Mouse (Mus musculus): ENCODE results near the gene Bicd2. TPM values are rescaled to one million over a fixed set of nuclear protein-coding genes. Genes with fewer than 3 reads are reported as not detected.
"Not testable (repeated sequence)": the region's sequence is repeated elsewhere in the genome, so short reads cannot be mapped to it uniquely, and the experiment has no call there.

Bicd2 gene
- total RNA-seq, 2 experiments from 2014 or later = 45.0 to 45.3 TPM

DNA sequence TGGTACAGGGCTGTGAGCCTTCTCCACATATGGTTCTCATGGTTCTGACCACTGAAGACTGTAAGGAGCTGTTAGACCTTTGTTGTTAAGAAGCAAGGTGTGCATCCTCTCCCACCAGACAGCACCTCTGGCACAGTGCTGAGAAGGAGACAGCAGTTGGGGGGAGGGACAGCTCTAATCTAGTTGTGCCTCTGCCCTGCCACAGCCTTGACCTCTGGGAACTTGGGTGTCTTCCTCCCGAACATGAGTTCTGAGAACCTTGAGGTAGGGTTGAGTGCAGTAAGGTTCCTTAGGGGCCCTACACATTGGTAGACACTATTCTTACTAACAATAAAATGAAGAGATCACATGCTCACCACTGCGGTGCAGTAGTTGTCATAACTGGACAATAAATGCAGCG, 16.8 kb downstream of the Bicd2 start:
- DNase-seq (ENCODE audit: low spot score in 2 of 2) = no peak

DNA sequence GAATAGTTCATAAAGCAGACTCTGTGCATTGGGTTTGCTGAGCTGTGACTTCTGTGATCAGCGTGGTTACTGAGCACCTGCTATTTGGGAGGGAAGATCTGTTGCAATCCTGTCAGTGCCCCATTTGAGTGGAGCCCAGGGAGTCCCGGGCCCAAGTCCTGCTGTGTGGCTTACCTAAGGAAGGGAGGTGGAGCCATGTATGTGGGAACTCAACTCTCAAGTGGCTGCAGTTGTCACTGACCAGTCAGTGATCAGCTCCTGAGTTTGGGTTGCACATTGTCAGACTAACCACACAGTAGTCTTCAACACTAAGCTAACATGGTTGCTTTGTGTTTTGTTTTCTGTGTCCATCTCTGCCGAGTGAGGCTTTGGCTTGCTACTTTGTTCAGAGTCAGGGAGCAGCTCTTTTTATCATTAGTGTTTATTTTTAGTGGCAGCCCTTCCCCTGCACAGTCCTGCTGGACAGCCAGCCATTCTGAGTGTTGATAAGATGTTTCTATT, 19.6 kb downstream of the Bicd2 start:
- DNase-seq (ENCODE audit: low spot score in 2 of 2) = no peak

DNA sequence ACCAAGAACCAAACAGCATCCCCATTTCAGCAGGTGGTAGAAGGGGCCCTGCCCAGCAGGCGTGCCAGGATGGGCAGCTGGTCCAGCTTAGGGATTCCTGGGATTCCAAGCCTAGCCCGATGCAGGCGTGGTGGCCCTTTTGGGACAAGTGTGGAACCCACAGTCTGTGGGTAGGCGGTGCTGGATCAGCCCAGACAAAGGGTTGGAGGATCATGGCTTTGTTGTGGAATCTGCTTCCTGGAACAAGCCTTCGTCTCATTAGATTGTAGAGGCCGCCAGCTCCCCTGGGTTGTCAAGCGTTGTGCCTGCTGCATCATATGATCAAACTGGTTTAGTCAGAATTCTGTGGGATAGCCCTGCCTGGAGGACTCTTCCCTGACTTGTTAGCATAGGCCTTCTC, 21.0 kb downstream of the Bicd2 start:
- no peak for DNase-seq (ENCODE audit: low spot score in 2 of 2)

DNA sequence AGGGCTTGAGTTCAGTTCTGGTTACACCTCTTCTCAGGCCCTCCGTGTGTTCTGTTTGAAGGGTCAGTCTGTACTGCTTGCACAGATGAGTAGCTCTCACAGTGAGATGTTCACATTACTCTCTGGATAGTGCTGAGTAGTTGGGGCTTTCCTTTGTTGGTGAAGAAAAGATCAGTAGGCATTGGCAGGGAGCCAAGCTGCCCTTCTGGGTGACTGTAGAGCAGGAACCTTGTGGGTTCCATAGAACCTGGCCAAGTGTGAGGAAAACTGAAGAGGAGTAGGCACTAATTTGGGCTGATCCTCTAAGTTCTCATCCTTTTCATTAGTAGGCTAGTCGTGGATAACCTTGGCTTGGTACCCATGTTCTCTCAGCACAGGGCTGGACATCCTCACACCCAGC, 21.4 kb downstream of the Bicd2 start:
- DNase-seq (ENCODE audit: low spot score in 2 of 2) = peak in 1 of 2 experiments; percentile 54

DNA sequence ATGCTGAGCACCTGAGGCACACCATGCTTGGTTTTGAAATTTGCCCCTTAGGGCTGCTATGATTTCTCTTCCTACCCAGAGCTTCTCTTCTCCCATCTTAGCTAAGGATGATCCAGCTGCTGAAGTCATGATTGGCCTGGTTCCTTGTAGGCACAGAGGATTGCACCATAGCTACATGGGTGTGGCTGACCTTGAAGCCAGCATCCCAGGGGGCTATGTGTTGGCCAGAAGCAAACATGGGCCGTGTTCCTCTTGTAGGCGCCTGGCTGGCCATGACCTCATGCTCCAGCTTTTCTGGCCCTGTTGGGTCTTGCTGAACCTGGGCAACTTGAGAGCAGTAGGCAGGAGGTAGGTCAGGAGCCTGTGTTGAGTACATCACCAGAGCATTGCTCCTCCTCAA, 23.3 kb downstream of the Bicd2 start:
- no peak for DNase-seq (ENCODE audit: low spot score in 2 of 2)

DNA sequence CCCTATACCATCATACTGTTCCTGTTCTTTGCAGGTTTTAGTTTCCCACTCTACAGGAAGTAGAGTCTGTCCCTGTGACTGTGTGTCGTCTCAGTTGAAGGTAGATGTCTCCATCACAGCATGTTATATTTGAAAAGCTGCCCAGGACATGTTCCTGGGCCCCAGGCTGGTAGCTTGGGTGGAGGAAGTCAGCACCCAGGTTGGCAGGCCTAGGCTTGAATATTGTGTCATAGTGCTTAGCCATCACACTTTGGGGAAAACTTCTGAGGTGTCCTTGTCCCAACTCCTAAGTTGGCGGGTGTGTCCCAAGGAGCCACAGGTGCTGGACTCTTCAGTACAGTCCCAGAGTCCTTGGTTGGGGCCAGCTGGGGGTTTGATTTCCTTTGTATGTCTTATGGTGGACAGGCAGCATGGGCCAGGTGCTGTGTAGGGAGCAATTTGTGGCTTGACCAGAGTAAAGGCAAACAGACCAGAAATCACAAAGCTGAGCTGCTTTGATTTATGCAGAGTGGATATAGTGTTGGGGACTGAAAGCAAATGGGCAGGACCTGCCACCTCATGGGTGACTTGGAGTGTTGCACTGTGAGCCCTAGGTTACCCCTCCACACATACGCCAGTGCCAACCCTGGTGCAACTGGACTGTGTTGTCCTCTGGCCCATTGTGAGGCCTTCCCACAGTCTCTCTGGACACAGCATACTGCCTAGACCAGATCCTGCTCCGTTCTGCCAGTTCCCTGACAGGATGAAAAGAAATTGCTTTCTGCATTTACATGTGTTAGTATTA, 26.5 kb downstream of the Bicd2 start:
- DNase-seq (ENCODE audit: low spot score in 2 of 2) = no peak

DNA sequence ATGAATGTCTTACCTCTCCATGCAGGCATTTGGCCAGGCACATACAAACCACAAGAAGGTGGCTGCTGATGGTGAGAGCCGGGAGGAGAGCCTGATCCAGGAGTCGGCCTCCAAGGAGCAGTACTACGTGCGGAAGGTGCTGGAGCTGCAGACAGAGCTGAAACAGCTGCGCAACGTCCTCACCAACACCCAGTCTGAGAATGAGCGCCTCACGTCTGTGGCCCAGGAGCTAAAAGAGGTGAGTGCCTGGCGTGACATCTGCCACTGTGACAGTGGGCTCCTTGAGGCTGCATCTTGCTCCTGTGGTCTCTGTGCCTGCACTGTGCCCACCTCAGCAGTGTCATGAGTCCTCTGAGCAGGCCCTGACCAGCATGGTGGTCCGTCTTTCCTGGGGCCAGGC, 28.0 kb downstream of the Bicd2 start:
- DNase-seq (ENCODE audit: low spot score in 2 of 2) = no peak

DNA sequence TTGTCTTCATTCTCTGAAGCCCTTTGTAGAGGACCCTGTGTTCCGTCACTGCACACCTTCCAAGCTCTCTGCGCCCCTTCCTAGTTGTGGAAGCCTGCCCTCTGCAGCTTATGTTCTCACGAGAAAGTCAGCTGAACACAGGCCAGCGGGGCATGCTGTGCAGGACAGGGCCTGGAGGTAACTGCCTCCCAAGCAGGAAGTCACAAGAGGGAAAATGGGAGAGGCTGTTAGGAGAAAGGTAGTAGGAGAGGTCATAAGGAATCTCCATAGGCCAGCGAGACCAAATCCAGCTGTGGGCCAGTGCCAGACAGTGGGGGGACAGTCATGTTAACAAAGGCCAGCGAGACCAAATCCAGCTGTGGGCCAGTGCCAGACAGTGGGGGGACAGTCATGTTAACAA, 28.8 kb downstream of the Bicd2 start:
- DNase-seq (ENCODE audit: low spot score in 2 of 2) = not testable (repeated sequence)

DNA sequence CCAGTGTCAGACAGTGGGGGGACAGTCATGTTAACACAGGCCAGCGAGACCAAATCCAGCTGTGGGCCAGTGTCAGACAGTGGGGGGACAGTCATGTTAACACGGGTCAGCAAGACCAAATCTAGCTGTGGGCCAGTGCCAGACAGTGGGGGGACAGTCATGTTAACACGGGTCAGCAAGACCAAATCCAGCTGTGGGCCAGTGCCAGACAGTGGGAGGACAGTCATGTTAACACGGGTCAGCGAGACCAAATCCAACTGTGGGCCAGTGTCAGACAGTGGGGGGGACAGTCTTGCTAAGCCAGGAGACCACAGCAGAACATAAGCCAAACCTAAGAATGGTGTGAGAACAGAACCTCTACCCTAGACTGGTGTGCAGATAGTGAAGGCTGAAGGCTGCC, 29.5 kb downstream of the Bicd2 start:
- not testable (repeated sequence) for DNase-seq (ENCODE audit: low spot score in 2 of 2)

DNA sequence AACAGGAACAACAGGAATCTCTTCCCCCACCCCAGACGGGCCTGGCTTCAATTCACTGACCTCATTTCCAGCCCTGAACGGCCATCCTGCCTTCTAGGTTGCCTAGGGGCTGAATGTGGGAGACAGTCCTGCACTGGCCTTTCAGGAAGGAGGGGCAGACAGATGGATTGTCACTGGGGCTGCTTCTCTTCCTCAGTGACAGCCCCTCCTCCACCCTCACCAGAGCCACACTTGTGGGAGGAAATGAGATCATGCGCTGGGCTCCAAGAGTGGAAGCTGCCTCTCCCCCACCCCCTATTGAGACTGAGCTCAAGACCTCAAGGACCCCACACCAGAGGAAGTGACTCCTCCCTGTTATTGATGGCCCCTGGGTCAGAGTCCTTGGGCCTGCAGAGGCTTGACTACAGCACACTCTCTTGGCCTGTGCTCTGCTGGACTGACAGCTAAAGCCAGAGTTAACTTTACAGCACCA, 30.1 kb downstream of the Bicd2 start:
- peak; percentile 35 to 60 for DNase-seq (ENCODE audit: low spot score in 2 of 2)

DNA sequence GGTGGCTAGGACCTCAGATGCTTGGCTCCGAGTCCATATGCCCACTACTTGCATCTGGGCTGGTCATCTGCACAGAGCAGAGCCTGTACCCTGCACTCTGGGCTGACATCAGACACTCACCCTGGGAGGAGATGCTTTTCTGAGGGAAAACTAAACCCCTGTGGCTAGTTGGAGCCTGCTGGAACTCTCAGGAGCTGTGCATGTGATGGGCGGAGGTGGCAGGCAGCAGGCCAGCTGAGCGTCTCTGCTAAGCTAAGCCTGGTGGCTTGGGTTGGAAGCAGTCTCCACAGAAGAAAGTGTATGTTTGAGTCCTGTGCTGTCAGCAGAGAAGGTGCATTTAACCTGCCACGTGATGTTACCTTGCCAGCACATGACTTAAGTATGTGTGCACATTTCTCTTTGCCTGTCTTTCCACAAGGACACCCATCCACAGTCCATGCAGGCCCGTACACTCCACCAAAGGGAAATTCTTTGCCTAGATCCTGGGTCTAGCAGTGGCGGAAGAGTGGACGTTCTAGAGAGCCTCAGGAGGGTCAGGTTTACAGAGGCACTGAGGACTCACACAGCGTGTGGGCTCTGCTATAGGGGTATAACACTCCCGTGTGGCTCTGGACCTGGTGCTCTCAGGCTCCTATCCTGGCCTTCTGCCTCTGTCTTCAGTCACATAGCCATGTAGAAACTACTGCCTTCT, 31.1 kb downstream of the Bicd2 start:
- no peak for DNase-seq (ENCODE audit: low spot score in 2 of 2)

DNA sequence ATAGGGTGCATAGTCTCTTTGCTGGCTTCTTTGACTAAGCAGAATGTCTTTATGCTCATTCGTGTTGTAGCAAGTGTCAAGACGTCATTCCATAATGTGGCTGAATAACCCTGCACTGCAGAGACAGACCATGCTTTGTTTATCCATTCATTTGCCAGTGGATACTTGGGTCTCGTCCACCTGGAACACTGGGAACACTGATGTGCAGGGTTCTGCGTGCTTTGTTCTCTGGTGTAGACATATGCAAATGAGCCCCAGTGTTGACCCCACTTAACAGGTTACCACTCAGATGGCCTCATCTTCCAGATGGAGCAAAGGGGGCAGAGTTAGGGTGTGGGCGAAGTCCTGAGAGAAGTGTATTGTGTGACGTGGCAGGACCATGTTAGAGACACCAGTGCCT, 32.9 kb downstream of the Bicd2 start:
- DNase-seq (ENCODE audit: low spot score in 2 of 2) = no peak

DNA sequence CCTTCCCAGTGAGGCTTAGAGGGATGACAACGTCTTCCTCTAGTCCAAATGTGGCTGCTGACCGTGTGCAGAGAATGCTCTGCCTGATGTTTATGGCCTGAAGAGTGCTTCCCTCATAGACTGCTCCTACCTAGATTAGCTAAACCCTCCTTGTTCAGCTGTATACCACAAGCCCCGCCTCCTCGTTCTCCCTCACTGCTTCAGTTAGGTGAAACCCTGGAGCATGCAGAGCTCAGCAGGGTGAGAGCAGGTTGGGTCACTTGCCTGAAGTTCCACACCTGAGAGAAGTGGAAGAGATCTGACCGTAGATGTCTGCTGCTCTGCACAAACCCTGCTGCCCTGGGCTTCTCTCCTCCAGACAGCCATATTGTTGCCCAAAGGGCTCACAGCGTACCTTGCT, 33.3 kb downstream of the Bicd2 start:
- DNase-seq (ENCODE audit: low spot score in 2 of 2) = no peak

DNA sequence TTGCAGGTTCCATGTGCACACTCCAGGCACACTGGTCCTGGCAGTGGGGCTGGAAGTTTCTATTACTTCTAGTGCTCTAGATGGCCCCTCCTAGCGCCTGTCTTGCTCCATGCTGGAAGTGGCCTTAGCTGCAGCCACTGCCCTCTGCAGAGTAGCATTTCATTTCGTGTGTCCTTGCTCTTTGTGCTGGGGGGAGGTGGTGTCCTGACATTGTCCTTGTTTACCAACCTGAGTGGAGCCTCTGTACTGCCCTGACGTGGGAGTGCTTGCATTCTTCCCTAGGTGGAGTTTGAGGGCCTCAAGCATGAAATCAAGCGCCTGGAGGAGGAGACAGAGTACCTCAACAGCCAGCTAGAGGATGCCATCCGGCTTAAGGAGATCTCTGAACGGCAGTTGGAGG, 36.2 kb downstream of the Bicd2 start:
- no peak for DNase-seq (ENCODE audit: low spot score in 2 of 2)

DNA sequence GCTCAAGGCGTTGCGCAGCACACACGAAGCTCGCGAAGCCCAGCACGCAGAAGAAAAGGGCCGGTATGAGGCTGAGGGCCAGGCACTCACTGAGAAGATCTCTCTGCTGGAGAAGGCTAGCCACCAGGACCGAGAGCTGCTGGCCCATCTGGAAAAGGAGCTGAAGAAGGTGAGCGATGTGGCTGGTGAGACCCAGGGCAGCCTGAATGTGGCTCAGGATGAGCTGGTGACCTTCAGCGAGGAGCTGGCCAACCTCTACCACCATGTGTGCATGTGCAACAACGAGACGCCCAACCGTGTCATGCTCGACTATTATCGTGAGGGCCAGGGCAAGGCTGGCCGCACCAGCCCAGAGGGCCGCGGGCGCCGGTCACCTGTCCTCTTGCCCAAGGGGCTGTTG, 37.9 kb downstream of the Bicd2 start:
- DNase-seq (ENCODE audit: low spot score in 2 of 2) = no peak

DNA sequence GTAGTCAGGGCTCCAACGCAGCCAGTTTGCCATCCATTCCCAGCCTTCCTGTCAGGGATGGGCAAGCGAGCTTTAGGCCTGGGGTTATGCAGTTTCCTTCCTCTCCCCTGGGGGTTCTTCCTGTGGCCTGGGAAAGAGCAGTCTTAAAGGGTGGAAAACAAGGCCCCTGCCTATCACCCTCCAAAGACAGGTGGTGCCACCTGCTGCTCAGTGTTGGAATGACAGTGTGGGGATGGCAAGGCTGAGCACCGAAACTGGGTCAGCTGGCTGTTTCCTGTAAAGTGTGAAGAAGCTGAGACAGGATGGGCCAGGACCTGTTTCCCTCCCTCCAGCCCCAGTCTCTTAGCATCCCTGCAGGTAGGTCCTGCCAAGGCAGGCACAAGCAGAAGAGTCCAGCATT, 39.8 kb downstream of the Bicd2 start:
- DNase-seq (ENCODE audit: low spot score in 2 of 2) = peak; percentile 92 to 93

DNA sequence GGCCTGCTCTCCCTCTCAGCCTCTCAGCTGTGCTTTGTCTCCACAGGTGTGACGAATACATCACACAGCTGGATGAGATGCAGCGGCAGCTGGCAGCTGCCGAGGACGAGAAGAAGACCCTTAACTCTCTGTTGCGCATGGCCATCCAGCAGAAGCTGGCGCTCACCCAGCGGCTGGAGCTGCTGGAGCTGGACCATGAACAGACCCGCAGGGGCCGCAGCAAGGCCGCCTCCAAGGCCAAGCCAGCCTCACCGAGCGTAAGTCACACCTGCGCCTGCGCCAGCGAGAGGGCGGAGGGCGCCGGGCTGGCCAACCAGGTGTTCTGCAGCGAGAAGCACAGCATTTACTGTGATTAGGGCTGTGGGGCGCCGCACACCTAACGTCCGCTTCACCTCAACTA, 41.6 kb downstream of the Bicd2 start:
- no peak for DNase-seq (ENCODE audit: low spot score in 2 of 2)

DNA sequence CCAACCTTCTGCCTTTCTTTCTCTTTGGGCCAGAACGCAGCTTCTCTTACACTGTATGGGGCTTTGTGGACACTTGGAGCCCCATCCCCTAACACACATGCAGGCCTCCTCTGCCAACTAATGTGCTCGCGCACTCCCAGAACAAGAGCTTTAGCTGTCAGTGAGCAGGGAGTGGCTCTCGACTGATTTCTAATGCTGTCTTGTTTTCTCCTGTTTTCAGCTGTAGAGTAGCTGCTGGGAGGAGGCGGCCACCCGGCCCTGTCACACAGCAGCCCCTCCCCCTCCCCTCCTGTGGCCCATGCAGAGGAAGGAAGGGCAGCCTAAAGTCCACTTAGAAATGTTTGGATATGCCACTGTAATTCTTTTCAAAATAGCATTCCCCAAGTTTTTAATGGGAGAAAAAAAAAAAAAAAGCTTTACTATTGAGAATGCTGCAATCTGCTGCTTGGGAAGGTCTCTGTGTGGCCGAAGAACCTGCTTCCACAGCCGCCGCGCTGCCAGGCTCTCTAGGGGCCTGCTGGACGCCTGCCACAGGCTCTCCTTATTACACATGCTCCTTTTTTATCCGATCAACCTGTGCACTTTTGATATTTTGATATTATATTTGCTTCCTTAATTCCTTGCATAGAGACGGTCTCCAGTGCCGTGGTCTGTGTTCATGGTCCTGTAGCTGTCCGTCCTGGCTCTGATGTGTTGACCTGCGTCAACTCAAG, 43.5 kb downstream of the Bicd2 start:
- DNase-seq (ENCODE audit: low spot score in 2 of 2) = no peak

DNA sequence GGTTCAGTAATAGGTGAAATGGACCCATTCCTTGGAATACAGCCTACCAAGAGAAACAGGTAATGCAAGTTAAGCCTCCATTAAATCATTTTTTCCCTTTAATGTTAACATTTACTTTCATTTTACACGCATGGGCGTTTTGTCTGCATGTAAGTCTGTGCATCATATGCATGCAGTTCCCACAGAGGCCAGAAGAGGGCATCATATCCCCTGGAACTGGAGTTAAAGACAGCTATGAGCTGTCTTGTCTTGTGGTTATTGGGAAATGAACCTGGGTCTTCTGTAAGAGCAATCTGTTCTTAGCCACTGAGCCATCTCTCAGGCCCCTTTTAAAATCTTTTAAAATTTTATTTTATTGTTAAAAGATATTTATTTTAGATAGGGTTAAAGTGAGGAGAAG, 50.0 kb downstream of the Bicd2 start:
- no peak for DNase-seq (ENCODE audit: low spot score in 2 of 2)

DNA sequence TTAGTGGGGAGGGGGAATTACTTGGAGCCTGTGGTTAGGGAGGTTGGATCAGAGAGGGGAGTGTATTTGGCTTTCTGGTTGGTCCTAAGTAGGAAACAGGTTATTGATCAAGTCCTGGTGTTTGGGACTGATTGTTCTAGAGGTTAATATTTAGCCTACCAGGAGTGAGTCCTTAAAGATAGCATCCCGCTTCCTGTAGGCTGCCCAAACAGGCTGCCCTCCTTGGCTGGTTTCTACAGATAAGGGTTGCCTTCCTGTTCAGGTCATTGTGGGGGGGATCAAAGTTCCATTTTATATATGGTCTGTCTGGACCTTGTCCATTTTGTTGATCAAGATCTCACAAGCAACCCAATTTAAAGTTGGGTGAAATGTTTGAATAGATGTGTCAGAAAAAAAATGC, 52.2 kb downstream of the Bicd2 start:
- no peak for DNase-seq (ENCODE audit: low spot score in 2 of 2)

DNA sequence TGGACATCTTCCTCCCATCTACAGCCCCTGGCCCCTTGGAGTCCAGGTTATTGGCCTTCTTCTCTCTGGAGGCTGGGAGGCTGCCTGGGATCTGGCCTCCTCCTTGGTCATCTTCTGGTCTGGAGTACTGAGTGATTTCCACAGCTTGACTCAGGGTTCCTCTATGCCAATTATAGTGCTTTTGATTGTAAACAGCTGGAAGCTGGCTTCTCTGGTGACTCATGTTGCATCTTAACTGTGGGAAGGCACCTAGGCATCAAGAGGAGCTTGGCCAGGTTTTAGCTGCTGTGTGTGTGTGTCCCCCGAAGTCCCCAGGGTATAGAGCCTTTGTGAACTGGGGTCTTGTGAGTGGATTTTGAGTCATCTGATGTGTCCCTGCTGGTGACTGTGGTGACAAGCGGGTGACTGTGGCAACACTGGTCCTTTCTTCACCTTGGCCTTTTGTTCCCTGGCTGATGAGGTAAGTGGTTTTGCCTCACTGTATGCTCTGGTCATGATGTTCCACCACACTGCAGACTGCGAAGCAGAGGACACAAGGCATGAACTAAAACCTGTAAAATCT, 53.6 kb downstream of the Bicd2 start:
- no peak for DNase-seq (ENCODE audit: low spot score in 2 of 2)

DNA sequence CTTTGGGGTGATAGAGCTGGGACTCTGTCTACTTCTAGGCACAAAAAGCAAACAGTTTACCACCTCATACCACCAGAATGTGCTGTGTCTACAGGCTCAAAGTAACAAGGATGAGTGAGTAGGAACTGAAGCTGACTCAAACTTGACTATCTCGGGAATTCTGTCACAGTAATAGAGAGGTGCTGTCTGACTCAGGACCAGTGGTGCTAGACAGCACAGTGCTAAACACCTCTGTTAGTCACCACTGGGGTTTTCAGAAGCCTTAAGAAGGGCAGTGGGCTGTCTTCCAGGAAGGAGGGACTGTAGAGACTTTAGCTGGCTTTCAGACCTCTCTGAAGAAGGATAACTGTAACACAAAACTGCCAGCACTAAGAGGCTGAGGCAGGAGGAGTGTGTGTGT, 55.4 kb downstream of the Bicd2 start:
- no peak for DNase-seq (ENCODE audit: low spot score in 2 of 2)

All from layer of hippocampus, postnatal 10 days (tissue).